ENCODE assay signal across 20 mouse cellular contexts in genomic region chr19:36377729-36378128, GRCm38 (mm10). TPM values are rescaled to one million over a fixed set of nuclear protein-coding genes. Genes with fewer than 3 reads are reported as not detected.
DNase-seq lines count a peak whose midpoint lies in the region; ATAC-seq and TF ChIP-seq lines count a peak whose summit lies in the region.
"Had no signal": no experiment of that assay in that cellular context is flagged by ENCODE, and none has a peak within 500 bp of the region (broad histone marks: within the 10 kb centered on the region; RNA-seq: fewer than 3 reads in every experiment).

No protein-coding gene starts in this region.

- no peak for DNase-seq in embryonic facial prominence, embryonic 14.5 days (ENCODE audit: low spot score)
- no peak for DNase-seq in embryonic facial prominence, embryonic 10.5 days (ENCODE audit: low spot score)
- DNase-seq in layer of hippocampus, adult 9-11 months: peak; percentile 9
- no peak for DNase-seq in layer of hippocampus, postnatal 14 days (ENCODE audit: low spot score in 2 of 2)
- DNase-seq in brain, embryonic 14.5 days (ENCODE audit: low read depth): peak; percentile 26
- DNase-seq in kidney, postnatal 4 days: no peak
- DNase-seq: adrenal gland, adult 2 months; cerebellum, adult 11-12 months; cerebellum, postnatal 36 days; heart, postnatal 14 days; kidney, adult 18-20 months; kidney, postnatal 14 days; lung, postnatal 14 days; thymus, postnatal 4 days had no signal

- no peaks in the 10 kb centered on the region for H3K9me3 ChIP-seq in embryonic facial prominence, embryonic 14.5 days (ENCODE audit: control insufficient read depth, low read length)
- no peaks in the 10 kb centered on the region for H3K9me3 ChIP-seq in embryonic facial prominence, embryonic 10.5 days
- H3K9me3 ChIP-seq in midbrain, embryonic 12.5 days: no peaks in the 10 kb centered on the region
- H3K9me3 ChIP-seq: limb, embryonic 15.5 days; neural tube, embryonic 12.5 days had no signal

- H3K4me2 ChIP-seq in embryonic facial prominence, embryonic 14.5 days (ENCODE audit: low read depth, low read length): no peak overlapping the region
- H3K4me2 ChIP-seq in midbrain, embryonic 12.5 days (replicated peaks): no peak overlapping the region
- H3K4me2 ChIP-seq: heart, embryonic 11.5 days; limb, embryonic 15.5 days; neural tube, embryonic 12.5 days had no signal

- 84% methylated on average over 7 of the region's 7 CpGs for WGBS in embryonic facial prominence, embryonic 14.5 days
- 86% methylated on average over 7 of the region's 7 CpGs for WGBS in embryonic facial prominence, embryonic 10.5 days
- WGBS in midbrain, embryonic 12.5 days: 81% methylated on average over 7 of the region's 7 CpGs

- H3K27ac ChIP-seq in embryonic facial prominence, embryonic 14.5 days (replicated peaks; ENCODE audit: low read depth, low read length): no peak overlapping the region
- H3K27ac ChIP-seq in embryonic facial prominence, embryonic 10.5 days (replicated peaks): no peak overlapping the region
- H3K27ac ChIP-seq in midbrain, embryonic 12.5 days (replicated peaks): no peak overlapping the region
- H3K27ac ChIP-seq: limb, embryonic 15.5 days; neural tube, embryonic 12.5 days had no signal

- H3K27me3 ChIP-seq in embryonic facial prominence, embryonic 14.5 days (replicated peaks; ENCODE audit: control insufficient read depth, insufficient read depth, low read length): no peaks in the 10 kb centered on the region
- no peaks in the 10 kb centered on the region for H3K27me3 ChIP-seq in embryonic facial prominence, embryonic 10.5 days (replicated peaks; ENCODE audit: low read depth, poor library complexity, severe bottlenecking)
- peaks cover 4% of the 10 kb centered on the region; the same call in 1 of the 2 replicates for H3K27me3 ChIP-seq in midbrain, embryonic 12.5 days

- peak; percentile 22; the same call in 1 of the 2 replicates for ATAC-seq in embryonic facial prominence, embryonic 14.5 days (ENCODE audit: low read depth)
- ATAC-seq in midbrain, embryonic 12.5 days (ENCODE audit: low FRiP score, low read depth): 0 out of 2 replicates have a peak, but pooled peaks have one; percentile 23
- ATAC-seq in erythroblast, adult 5-6 weeks (replicated peaks; ENCODE audit: low FRiP score, poor library complexity, severe bottlenecking): no peak
- ATAC-seq: CD4-positive, CD25-positive, alpha-beta regulatory T cell, adult 4 months had no signal

- H3K36me3 ChIP-seq in embryonic facial prominence, embryonic 14.5 days (ENCODE audit: control insufficient read depth, insufficient read depth, low read length): no peaks in the 10 kb centered on the region
- no peaks in the 10 kb centered on the region for H3K36me3 ChIP-seq in embryonic facial prominence, embryonic 10.5 days (replicated peaks)
- no peaks in the 10 kb centered on the region for H3K36me3 ChIP-seq in midbrain, embryonic 12.5 days
- H3K36me3 ChIP-seq: limb, embryonic 15.5 days; neural tube, embryonic 12.5 days had no signal

- no peak for TF ChIP-seq POLR2A in brain, embryonic 14.5 days (IDR thresholded peaks at IDR 0.05; ENCODE audit: borderline replicate concordance, extremely low read depth, insufficient read depth, insufficient read length, poor library complexity, severe bottlenecking)

- H3K4me1 ChIP-seq in embryonic facial prominence, embryonic 14.5 days (ENCODE audit: control insufficient read depth, insufficient read depth, low read length): no peaks in the 10 kb centered on the region
- peaks cover 3% of the 10 kb centered on the region; the same call in 1 of the 2 replicates for H3K4me1 ChIP-seq in embryonic facial prominence, embryonic 10.5 days
- H3K4me1 ChIP-seq in midbrain, embryonic 12.5 days: no peaks in the 10 kb centered on the region
- H3K4me1 ChIP-seq: limb, embryonic 15.5 days; neural tube, embryonic 12.5 days had no signal

- no peak for TF ChIP-seq CTCF in brain, embryonic 14.5 days (IDR thresholded peaks at IDR 0.05; ENCODE audit: borderline replicate concordance, extremely low read depth, insufficient read depth, insufficient read length)

- no peak overlapping the region for H3K9ac ChIP-seq in embryonic facial prominence, embryonic 14.5 days (ENCODE audit: low read depth, low read length)
- no peak overlapping the region for H3K9ac ChIP-seq in midbrain, embryonic 12.5 days (replicated peaks)
- H3K9ac ChIP-seq: limb, embryonic 15.5 days; neural tube, embryonic 12.5 days had no signal

- H3K4me3 ChIP-seq in embryonic facial prominence, embryonic 14.5 days (ENCODE audit: low read depth, low read length): no peak overlapping the region
- no peak overlapping the region for H3K4me3 ChIP-seq in embryonic facial prominence, embryonic 10.5 days
- H3K4me3 ChIP-seq in midbrain, embryonic 12.5 days: no peak overlapping the region
- H3K4me3 ChIP-seq: limb, embryonic 15.5 days; neural tube, embryonic 12.5 days had no signal

RNA-seq across cellular contexts. Expression of gene Pcgf5, which starts 29.6 kb away (rescaled TPM):
- polyA plus RNA-seq in embryonic facial prominence, embryonic 14.5 days (2014; fragmentation: Nextera tagmentation; extraction: Ambion mirVana): 7.8 and 8.1 TPM in 2 replicates
- polyA plus RNA-seq in embryonic facial prominence, embryonic 10.5 days (2016; fragmentation: Nextera tagmentation; extraction: Ambion mirVana): 7.1 and 7.9 TPM in 2 replicates
- 1 to 10 TPM; 8.2 to 8.5 TPM for total RNA-seq in layer of hippocampus, postnatal 14 days (2021)
- polyA plus RNA-seq in brain, embryonic 14.5 days (2012; rRNA removed): 5.4 and 6.0 TPM in 2 replicates
- polyA plus RNA-seq in midbrain, embryonic 12.5 days (2016; fragmentation: Nextera tagmentation; extraction: Ambion mirVana): 10.3 and 11.9 TPM in 2 replicates
- 18.6 and 27.2 TPM in 2 replicates for total RNA-seq in erythroblast, adult 5-6 weeks (2015; ENCODE audit: low replicate concordance)
- total RNA-seq in erythroblast, adult 5-6 weeks (2017; ENCODE audit: low replicate concordance): 48.1 and 71.7 TPM in 2 replicates

Comparison
In these comparisons a context has a peak if more than half of its experiments do, and no peak if none do; other contexts are left out.
1. DNase-seq: peak in layer of hippocampus, adult 9-11 months (single experiment) and brain, embryonic 14.5 days (single experiment); none in embryonic facial prominence, embryonic 14.5 days (single experiment), embryonic facial prominence, embryonic 10.5 days (single experiment), layer of hippocampus, postnatal 14 days (0 of 2) and kidney, postnatal 4 days (0 of 2).